Mouse (Mus musculus) 3134 (cell line): ENCODE measurements around the gene Gm42674.

Experiments
- DNase-seq: peaks from one replicate; pipeline ENCODE4 v3.0.0-alpha.2; 2011; ENCODE audit warnings: low spot score; ENCODE audit not compliant: insufficient read length; ENCODE audit errors: extremely low read depth

Gm42674 gene

GRCm38 (mm10) chr3:90597736-90598135 lies 4.0 kb upstream of the Gm42674 start:
- no peak for DNase-seq

- DNase-seq, result no peak
Observed at GRCm38 (mm10) chr3:90598212-90598611, 3.5 kb upstream of the Gm42674 start.

DNA sequence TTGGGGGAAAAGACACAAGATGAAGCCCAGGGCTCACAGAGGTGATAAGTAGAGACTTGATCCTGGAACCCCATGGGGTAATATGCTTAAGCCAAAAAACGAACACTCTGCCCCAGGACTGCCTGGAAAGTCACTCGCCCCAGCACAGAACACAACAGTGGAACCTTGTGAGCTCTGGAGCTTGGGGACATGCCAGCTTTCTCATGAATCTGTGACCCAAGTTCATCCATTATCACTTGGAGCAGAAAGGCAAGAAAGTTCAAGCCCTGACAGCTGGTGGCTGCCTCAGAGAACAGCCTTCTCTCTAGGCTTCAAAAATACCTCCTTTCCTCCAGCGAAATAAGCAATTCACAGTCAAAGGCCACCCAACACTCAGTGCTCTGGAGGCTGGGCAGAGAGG lies 2.3 kb upstream of the Gm42674 start:
- DNase-seq, result no peak

GRCm38 (mm10) chr3:90600036-90600435 lies 1.7 kb upstream of the Gm42674 start:
- DNase-seq, result no peak

GRCm38 (mm10) chr3:90600458-90601195 lies 1.1 kb upstream of the Gm42674 start:
- DNase-seq, result peak; percentile 71

DNA sequence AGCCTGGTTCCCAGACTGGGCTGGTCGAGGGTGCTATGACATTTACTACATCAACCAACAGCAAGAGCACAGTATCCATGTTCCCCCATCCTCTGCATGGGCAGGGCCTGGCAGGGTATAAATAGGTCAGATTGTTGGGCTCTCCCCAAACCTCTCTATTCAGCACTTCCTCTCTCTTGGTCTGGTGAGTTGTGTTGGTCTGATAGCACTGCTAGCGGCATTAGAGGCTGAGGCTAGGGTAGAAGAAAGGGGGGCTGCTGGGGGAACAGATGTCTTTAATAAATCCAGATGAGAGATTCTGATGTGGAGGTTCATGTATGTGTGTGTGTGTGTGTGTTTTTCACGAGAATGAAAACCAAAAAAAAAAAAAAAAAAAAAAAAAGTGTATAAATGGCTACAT lies 1.9 kb downstream of the Gm42674 start, which contains the start of gene S100a4:
Gene S100a4 (plus strand): TSS at position 149 of the 400 bp plus-strand sequence.
- DNase-seq, result peak; percentile 83

DNA sequence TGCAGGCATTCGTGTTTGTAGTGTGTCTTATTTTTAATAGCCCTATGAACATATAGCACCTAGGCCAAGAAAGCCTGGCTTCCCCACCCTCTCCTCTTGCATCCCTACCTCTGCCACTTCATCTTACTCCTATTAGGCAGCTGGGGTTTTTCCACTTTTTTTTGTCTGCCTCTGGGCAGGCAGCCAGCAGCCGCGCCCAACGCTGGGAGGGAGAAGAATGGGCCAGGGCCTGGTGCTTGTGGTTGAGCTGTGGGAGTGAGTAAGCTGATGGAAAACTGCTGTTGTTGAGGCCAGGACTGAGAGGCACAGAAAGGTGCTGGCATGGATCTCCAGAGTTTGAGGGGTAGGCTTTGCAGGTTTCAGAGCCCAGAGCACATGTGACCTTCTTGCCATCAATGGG lies 2.7 kb downstream of the Gm42674 start:
- DNase-seq, result peak; percentile 96

DNA sequence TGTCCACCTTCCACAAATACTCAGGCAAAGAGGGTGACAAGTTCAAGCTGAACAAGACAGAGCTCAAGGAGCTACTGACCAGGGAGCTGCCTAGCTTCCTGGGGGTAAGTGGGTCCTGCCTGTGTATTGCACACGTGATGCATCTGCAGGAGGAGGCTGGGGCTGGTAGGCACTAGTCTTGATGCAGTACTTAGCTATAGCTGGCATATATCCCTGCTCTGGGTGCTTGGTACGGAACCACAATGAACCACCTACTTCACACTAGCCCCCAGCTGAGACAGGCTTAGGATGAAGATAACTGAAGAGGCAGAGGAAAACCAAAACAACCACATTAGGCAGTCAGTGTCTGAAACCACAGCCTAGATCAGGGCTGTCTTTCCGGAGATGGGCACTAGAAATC lies 3.3 kb downstream of the Gm42674 start:
- no peak for DNase-seq

DNA sequence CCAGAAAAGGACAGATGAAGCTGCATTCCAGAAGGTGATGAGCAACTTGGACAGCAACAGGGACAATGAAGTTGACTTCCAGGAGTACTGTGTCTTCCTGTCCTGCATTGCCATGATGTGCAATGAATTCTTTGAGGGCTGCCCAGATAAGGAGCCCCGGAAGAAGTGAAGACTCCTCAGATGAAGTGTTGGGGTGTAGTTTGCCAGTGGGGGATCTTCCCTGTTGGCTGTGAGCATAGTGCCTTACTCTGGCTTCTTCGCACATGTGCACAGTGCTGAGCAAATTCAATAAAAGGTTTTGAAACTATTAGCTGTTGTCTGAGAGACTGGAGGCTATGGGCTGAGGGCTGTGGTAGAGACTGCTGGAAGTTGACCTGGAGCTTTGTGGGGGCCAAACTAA lies 4.0 kb downstream of the Gm42674 start:
- no peak for DNase-seq

- DNase-seq, result peak; percentile 56
Observed at GRCm38 (mm10) chr3:90606185-90606584, 4.5 kb downstream of the Gm42674 start.

- peak; percentile 41 for DNase-seq
Observed at GRCm38 (mm10) chr3:90607361-90607760, 5.7 kb downstream of the Gm42674 start.

- no peak for DNase-seq
Observed at GRCm38 (mm10) chr3:90608223-90608622, 6.5 kb downstream of the Gm42674 start, which contains the start of gene S100a5. Gene S100a5 (plus strand): TSS chr3:90608523.

DNA sequence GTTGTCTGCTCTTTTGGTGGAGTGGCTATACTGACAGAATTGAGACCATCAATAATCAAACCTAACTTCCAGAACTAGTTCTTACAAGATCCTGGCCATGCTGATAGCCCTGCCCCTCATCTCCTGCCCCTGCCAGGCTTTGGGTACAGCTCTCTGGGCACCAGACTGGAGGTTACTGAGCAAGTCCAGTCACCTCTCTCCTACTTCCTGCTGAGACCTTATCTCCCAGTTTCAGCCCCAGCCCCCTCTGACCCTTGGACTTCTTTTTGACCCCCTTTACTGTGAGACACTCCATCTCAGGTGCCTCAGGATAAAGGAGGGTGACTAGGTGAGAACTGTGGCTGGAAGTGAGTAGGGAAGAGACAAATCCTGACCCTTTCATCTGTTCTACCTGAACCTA lies 7.4 kb downstream of the Gm42674 start:
- DNase-seq, result no peak

DNA sequence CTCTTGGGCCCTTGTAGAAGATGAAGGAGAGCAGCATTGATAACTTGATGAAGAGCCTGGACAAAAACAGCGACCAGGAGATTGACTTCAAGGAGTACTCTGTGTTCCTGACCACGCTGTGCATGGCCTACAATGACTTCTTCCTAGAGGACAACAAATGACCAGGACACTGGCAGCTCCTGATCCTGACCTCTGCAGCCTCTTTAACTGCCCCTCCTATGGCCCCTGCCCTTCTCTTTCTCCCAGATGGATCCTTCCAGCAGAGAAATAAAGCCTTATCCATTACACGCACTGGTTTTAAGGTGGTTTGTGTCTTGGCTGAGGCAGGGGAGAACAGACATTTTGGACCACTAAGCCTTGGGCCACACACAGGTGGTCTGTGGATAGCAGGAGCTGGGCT lies 9.8 kb downstream of the Gm42674 start:
- no peak for DNase-seq

- DNase-seq, result peak; percentile 71
Observed at GRCm38 (mm10) chr3:90612061-90612460, 10.4 kb downstream of the Gm42674 start.

DNA sequence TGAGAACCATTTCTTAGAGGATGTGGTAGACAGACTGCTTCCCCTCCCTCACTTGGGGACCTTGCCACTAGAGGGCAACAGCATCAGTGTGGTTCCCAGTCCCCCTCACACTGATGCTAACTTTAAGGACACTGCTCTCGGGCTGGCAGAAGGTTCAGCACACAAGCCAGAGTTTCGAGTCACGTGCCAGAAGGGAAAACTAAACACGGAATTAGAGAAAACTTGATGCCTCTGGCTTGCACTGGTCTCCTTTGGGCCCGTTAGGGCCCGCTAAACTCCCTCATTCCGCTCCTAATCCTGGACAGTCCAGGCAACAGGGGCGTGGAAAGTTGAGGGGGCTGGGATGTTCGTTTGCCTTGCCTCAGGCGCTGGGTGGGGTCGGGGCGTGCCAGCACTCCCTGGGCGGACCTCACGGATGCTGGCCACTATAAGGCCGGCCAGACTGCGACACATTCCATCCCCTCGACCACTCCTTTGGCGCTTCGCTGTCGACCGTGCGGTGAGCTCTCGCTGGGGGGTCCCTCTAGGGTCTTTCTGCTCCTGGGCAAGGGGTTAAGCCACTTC lies 11.1 kb downstream of the Gm42674 start, which contains the start of gene S100a6:
Gene S100a6 (plus strand): TSS at position 155 of the 564 bp plus-strand sequence.
- peak; percentile 94 for DNase-seq

DNA sequence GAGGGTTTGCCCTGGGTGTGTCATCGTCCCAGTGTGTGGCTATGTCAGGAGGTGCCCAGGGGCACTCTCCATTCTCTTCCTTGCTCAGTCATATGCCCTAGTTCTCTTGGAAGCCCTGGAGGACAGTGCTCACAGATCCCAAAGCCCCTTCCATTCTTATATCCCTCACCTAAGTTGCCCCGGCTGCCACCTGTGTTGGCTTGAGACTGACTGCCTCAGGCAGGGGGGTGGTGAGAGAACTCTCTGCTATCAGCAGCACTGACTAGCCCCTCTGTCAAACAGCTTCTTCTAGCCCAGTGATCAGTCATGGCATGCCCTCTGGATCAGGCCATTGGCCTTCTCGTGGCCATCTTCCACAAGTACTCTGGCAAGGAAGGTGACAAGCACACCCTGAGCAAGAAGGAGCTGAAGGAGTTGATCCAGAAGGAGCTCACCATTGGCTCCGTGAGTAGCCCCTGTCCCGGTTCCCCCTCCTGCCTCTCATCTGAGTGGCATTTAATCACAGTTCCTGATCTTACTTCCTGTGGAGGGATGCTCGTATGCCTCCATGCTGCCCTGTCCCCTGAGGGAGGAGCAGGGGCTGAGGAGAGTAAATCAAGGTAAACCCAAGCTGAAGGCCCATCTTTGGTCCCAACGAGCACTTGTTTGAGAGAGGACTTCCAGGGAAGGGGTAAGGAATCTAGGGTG lies 11.9 kb downstream of the Gm42674 start:
- no peak for DNase-seq

DNA sequence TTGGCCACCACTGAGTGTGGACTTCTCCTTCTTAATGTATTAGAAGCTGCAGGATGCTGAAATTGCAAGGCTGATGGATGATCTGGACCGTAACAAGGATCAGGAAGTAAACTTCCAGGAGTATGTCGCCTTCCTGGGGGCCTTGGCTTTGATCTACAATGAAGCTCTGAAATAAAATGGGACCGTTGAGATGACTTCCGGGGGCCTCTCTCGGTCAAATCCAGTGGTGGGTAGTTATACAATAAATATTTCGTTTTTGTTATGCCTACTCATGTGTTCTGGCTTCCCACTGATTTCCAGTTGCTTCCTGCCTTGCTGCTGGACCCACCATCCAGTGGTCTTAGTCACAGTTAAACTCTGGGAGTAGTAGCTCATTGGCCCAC lies 12.4 kb downstream of the Gm42674 start:
- DNase-seq, result no peak

- peak; percentile 64 for DNase-seq
Observed at GRCm38 (mm10) chr3:90614611-90615251, 13.0 kb downstream of the Gm42674 start.

- peak; percentile 81 for DNase-seq
Observed at GRCm38 (mm10) chr3:90615415-90615814, 13.7 kb downstream of the Gm42674 start.

- DNase-seq, result peak; percentile 28
Observed at GRCm38 (mm10) chr3:90615911-90616310, 14.2 kb downstream of the Gm42674 start.
